Mouse (Mus musculus): ENCODE results near the gene Aldh8a1.
"Not testable (repeated sequence)": the region's sequence is repeated elsewhere in the genome, so short reads cannot be mapped to it uniquely, and the experiment has no call there.

The Aldh8a1 gene

DNA sequence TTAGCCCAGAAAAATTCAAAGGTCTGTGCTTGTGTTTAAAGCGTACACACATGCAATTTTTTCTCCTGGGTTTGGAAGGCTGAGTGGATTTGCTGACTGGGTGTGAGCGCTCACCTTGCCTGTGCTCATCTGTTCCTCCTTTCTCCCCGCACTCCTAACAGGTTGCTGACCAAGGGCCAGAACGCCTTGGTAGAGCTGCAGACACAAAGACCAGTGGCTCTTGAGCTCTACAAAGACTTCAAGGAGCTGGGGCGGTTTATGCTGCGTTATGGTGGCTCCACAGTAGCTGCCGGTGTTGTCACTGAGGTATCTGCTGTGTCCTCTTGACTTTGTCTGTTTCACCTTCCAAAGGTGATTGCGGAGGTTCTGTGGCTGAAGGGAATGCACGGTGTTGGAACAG, 9.6 kb upstream of the Aldh8a1 start:
- no peak for DNase-seq (ENCODE audit: low read depth, low spot score)

DNA sequence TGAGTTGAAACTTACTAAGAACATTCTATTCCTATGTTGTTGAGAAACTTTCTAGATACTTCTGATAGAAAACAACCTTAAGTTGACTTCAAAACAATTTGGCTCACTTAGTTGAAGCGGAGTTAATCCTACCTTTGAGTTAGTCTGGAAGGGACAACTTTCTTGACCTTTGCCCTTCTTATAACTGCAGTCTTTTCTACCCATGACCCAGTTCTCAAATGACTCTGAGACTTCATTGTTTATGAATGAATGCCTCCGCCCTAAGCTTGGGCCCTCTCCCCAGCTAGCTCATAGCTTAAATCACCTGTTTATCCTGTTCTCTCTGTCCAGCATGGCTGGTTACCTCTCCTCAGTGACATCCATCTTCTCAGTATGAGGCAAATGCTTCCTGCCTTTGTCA, 7.5 kb upstream of the Aldh8a1 start:
- no peak for DNase-seq (ENCODE audit: low read depth, low spot score)

- no peak for DNase-seq (ENCODE audit: low read depth, low spot score)
Measured at GRCm38 (mm10) chr10:21372271-21372670, 4.8 kb upstream of the Aldh8a1 start.

DNA sequence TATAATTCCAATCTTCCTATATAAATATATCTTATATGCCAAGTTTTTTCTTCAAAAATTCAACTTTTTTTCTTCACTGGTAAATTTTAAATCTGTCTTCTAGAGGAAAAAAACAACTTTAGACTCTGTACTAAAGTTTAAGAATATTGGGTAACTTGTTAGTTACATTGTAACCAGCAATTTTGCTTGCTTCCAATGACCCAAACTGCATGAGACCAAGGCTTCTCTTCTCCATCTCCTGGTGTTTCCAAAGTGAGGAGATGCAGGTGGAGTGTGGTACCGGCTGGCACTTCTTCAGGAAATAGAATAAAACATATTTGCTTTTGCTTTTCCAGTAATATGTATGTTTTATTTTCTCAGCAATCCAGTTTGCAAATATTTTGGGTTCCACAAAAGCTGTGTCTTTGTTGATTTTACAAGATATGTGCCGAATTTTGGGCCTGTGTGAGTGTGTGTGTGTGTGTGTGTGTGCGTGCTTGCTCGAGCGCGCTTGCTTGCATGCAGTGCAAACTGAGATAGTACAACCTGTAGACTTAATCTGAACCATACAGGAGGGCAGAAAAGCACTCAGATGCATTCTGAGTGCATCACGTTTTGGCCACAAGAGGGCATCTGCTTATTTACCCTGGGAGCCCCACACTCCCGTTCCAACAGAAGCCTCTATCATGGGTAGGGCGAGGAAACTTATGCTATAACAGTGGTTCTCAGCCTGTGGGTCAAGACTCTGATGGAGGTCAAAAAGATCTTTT, 1.3 kb downstream of the Aldh8a1 start:
- no peak for DNase-seq (ENCODE audit: low read depth, low spot score)

GRCm38 (mm10) chr10:21382914-21383313, 5.8 kb downstream of the Aldh8a1 start:
- peak; percentile 32 for DNase-seq (ENCODE audit: low read depth, low spot score)

- DNase-seq (ENCODE audit: low read depth, low spot score), result no peak
Measured at GRCm38 (mm10) chr10:21385111-21385663, 8.1 kb downstream of the Aldh8a1 start.

- DNase-seq (ENCODE audit: low read depth, low spot score), result no peak
Measured at GRCm38 (mm10) chr10:21389075-21389474, 12.0 kb downstream of the Aldh8a1 start.

- no peak for DNase-seq (ENCODE audit: low read depth, low spot score)
Measured at GRCm38 (mm10) chr10:21390440-21390839, 13.3 kb downstream of the Aldh8a1 start.

GRCm38 (mm10) chr10:21391286-21391685, 14.2 kb downstream of the Aldh8a1 start:
- no peak for DNase-seq (ENCODE audit: low read depth, low spot score)

- DNase-seq (ENCODE audit: low read depth, low spot score), result no peak
Measured at GRCm38 (mm10) chr10:21393390-21393789, 16.3 kb downstream of the Aldh8a1 start.

DNA sequence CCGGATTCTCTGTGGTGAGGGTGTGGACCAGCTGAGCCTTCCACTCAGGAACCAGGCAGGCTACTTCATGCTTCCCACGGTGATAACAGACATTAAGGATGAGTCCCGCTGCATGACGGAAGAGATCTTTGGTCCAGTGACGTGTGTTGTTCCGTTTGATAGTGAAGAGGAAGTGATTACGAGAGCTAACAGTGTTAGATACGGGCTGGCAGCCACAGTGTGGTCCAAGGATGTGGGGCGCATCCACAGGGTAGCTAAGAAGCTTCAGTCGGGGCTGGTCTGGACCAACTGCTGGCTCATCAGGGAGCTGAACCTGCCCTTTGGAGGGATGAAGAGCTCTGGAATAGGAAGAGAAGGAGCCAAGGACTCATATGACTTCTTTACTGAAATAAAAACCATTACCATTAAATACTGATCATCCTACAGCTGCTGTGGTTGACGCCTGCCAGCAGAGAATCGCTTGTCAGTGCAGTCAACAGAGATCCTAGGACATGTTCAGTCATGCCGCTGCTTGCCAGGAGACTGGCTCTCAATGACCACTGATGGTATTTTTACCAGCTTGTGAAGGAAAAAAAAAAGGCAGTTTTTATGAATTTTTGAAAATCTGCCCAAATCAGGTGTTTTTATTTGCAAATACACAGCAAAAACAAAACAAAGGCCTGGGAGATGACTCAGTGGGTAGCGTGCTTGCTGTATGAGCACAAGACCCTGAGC, 18.5 kb downstream of the Aldh8a1 start:
- DNase-seq (ENCODE audit: low read depth, low spot score), result no peak

DNA sequence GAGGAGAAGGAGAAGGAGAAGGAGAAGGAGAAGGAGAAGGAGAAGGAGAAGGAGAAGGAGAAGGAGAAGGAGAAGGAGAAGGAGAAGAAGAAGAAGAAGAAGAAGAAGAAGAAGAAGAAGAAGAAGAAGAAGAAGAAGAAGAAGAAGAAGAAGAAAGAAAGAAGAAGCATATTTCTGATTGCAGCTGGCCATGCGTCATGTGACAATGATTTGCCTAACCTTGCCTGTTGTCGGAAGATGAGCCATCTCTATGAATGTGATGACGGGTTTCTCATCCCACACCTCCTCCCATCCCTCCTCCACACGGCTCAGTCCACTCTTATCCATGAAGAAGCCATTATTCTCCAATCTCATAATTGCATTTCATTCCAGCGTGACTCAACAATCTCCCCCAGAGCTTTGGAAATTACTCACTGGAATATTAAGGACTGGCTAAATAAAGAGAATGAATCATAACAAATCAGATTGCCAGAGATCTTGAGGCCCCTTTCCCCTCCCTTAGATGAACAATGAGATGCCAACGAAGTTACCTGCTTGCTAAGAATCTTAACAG, 21.9 kb downstream of the Aldh8a1 start:
- DNase-seq (ENCODE audit: low read depth, low spot score), result not testable (repeated sequence)

DNA sequence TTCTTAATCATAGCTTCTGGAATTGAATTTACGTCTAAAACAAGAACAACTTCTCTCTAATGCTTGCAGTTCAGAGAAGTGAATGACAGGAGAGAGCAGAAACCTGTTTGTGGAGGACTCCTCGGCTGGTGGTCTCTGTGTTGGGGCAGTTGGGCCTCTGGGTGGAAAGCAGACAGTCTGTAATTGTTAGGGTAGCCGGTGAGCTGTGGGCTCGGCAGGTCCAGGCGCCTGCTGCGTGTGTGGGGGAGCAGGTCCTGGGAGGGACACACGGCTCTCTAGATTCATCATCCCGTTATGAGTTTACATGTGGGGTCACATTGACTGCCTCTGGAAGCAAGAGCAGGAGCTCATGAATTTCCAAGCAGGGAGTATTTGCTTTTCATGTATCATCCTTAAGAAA, 22.5 kb downstream of the Aldh8a1 start:
- no peak for DNase-seq (ENCODE audit: low read depth, low spot score)

GRCm38 (mm10) chr10:21400031-21400430, 22.9 kb downstream of the Aldh8a1 start:
- no peak for DNase-seq (ENCODE audit: low read depth, low spot score)

DNA sequence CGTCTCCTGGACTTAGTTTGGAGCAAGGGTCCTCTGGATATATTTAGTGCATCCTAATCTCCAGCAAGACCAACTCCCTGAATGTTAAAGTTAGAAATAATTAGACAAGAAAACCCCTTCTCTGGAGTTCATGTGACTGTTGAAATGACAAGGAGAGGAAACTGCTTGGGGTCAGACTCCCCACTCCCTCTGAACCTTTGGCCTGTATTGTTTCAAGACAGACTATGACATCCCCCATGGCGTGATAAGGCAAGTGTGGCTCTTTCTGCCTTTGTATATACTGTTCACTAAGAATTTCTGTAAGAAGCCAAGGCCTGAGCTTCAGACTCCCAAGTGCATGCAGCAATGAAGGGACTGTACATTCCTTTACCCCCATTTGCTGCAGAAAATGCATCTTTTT, 23.4 kb downstream of the Aldh8a1 start:
- no peak for DNase-seq (ENCODE audit: low read depth, low spot score)

- no peak for DNase-seq (ENCODE audit: low read depth, low spot score)
Measured at GRCm38 (mm10) chr10:21401259-21401658, 24.2 kb downstream of the Aldh8a1 start.

DNA sequence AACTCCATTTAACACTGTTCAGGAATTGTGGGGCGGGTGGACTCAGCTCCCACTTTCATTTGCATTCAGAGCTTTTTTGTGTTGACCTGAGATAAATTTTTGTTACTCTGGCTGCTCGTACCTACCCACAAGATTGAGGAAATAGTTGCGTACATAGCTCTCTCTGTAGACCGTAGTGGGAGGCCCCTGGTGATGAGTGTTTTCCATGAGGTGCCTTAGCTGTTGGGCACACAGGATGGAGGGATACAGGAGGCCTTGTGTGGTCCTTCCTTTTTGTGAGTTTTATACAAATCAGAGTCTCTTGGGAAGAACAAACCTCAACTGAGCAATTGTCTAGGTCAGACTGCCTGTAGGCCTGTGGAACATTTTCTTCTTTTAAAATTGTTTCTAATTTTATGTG, 27.7 kb downstream of the Aldh8a1 start:
- no peak for DNase-seq (ENCODE audit: low read depth, low spot score)

DNA sequence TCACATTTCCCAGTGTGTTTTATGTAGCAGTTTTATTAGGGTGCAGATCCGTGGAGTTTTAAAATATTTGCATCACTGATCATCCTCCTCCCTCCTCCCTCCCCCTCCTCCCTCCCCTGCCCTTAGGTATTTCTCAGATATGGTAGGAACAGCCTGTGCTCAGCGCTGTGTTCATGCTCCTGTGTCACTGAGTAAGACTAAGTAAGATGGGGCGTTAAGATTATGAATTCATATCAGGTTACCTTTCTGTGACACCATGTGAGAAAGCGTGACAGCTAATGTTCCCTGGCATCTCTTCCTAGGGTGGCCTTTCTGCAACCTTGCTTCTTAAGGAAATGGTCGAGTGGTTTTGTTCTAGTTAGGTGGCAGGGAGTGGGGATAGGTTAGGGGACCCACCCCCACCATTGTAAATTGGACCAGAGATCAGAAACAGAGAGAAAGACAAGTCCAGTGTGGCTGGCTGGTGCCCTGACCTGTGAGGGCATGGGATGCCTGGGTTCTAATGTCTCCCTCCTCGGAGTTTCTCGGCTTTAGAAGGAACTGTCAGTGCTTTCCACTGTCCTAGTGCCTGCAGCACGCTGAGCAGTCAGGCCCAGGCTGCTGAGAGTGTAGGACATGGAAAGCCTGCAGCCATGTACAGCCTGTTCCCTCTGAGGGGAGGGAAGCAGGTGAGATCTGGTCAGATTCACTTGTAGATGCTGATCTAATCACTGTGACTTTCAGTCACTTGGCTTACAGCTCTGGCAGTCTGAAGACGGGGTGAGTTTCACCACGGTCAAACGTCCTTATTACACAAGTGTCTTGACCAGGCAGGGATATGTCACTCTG, 28.8 kb downstream of the Aldh8a1 start:
- DNase-seq (ENCODE audit: low read depth, low spot score), result no peak

GRCm38 (mm10) chr10:21410711-21411110, 33.6 kb downstream of the Aldh8a1 start:
- no peak for DNase-seq (ENCODE audit: low read depth, low spot score)

DNA sequence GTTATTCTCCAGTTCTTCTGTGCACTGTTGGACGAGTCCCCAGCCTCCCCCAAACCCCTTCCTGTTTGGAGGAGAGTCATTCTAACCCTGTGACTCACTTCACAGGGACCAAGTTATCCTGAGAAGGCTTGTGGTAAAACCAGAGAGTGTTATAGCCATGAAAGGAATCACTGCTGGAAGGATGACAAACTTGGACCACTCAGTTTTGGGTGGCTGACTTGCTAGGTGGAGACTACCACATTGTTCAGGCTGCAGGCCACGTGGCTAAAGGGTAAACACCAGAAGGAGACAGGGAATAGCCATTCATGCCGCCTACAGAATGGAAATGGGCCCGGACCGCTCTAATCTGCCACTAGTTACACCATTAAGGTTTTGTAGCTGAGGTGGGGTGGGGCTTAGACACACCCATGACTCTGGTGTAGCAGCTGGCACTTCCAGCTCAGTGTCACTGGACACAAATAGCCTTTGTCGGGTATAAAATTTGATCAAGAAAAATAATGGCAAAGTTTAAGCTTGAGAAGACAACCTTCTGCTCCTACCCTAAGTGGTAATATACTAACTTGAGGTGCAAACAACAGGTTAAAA, 34.6 kb downstream of the Aldh8a1 start:
- DNase-seq (ENCODE audit: low read depth, low spot score), result no peak

- DNase-seq (ENCODE audit: low read depth, low spot score), result no peak
Measured at GRCm38 (mm10) chr10:21415031-21415430, 37.9 kb downstream of the Aldh8a1 start.

Measured in retina, adult 2 months (tissue).